Mouse (Mus musculus) T-helper 17 cell (primary cell): ENCODE measurements around the gene Rpl10.

Experiments
- in situ Hi-C, 2 experiments: fragments of 300-600 bp; cut with MboI, MseI; formaldehyde crosslinking; loops; 1 replicate in 1 of 2; 2 replicates in 1 of 2; pipeline ENCODE4 v1.15.1; 2025; ENCODE audit warnings: high pct_unique_total_duplicates in 2 of 2

Gene Rpl10

GRCm38 (mm10) chrX:74270062-74270901 lies at the start of gene Rpl10:
TSS of gene Rpl10 (plus strand) at chrX:74270812.
- in situ Hi-C loops = no loop called here

GRCm38 (mm10) chrX:74230038-74230437 lies 40.6 kb upstream of the Rpl10 start:
- in situ Hi-C loops = no loop called here

GRCm38 (mm10) chrX:74233196-74233595 lies 37.4 kb upstream of the Rpl10 start:
- in situ Hi-C loops = no loop called here

- in situ Hi-C loops = no loop called here
These were observed 30.3 kb upstream of the Rpl10 start for GRCm38 (mm10) chrX:74240332-74240731.

GRCm38 (mm10) chrX:74243396-74243795 lies 27.2 kb upstream of the Rpl10 start:
- in situ Hi-C loops = no loop called here

- in situ Hi-C loops = no loop called here
These were observed 26.8 kb upstream of the Rpl10 start for GRCm38 (mm10) chrX:74243807-74244206.

- in situ Hi-C loops = loop anchor here in 1 of 2 experiments (5.0 kb wide), 1 partner anchor 168 kb away; no protein-coding TSS in a partner anchor
These were observed 26.0 kb upstream of the Rpl10 start for GRCm38 (mm10) chrX:74244614-74245083.

- in situ Hi-C loops = loop anchor here in 1 of 2 experiments (5.0 kb wide), 1 partner anchor 167 kb away; no protein-coding TSS in a partner anchor
These were observed 25.5 kb upstream of the Rpl10 start for GRCm38 (mm10) chrX:74245107-74245506.

GRCm38 (mm10) chrX:74245687-74246086 lies 24.9 kb upstream of the Rpl10 start:
- in situ Hi-C loops = loop anchor here in 1 of 2 experiments (5.0 kb wide), 1 partner anchor 167 kb away; no protein-coding TSS in a partner anchor

GRCm38 (mm10) chrX:74246213-74246681 lies 24.4 kb upstream of the Rpl10 start:
- in situ Hi-C loops = loop anchor here in 1 of 2 experiments (5.0 kb wide), 1 partner anchor 166 kb away; no protein-coding TSS in a partner anchor

- in situ Hi-C loops = loop anchor here in 1 of 2 experiments (5.0 kb wide), 1 partner anchor 166 kb away; no protein-coding TSS in a partner anchor
These were observed 23.9 kb upstream of the Rpl10 start for GRCm38 (mm10) chrX:74246693-74247092.

GRCm38 (mm10) chrX:74248651-74249050 lies 22.0 kb upstream of the Rpl10 start:
- in situ Hi-C loops = loop anchor here in 1 of 2 experiments (5.0 kb wide), 1 partner anchor 164 kb away; no protein-coding TSS in a partner anchor

GRCm38 (mm10) chrX:74249615-74250014 lies 21.0 kb upstream of the Rpl10 start, which contains the start of gene Flna:
TSS of gene Flna (minus strand) at chrX:74249820.
- in situ Hi-C loops = loop anchor here (5.0 kb wide), 1 partner anchor 163 kb away; no protein-coding TSS in a partner anchor

- in situ Hi-C loops = loop anchor here in 1 of 2 experiments (5.0 kb wide), 1 partner anchor 158 kb away; no protein-coding TSS in a partner anchor
These were observed 16.3 kb upstream of the Rpl10 start, which contains the start of gene Emd for GRCm38 (mm10) chrX:74254153-74254887. TSS of gene Emd (plus strand) at chrX:74254687.

- in situ Hi-C loops = loop anchor here in 1 of 2 experiments (5.0 kb wide), 1 partner anchor 157 kb away; no protein-coding TSS in a partner anchor
These were observed 15.6 kb upstream of the Rpl10 start for GRCm38 (mm10) chrX:74254888-74255565.

GRCm38 (mm10) chrX:74257746-74258145 lies 12.9 kb upstream of the Rpl10 start:
- in situ Hi-C loops = no loop called here

GRCm38 (mm10) chrX:74269736-74270061 lies 913 bp upstream of the Rpl10 start:
- in situ Hi-C loops = loop anchor here (5.0 kb wide), 1 partner anchor 47 kb away; no protein-coding TSS in a partner anchor

GRCm38 (mm10) chrX:74270902-74271551 lies 415 bp downstream of the Rpl10 start:
- in situ Hi-C loops = no loop called here

GRCm38 (mm10) chrX:74273422-74274322 lies 3.1 kb downstream of the Rpl10 start:
- in situ Hi-C loops = no loop called here
